Mouse (Mus musculus) bone marrow macrophage, adult 2 months (primary cell): ENCODE measurements around the gene Rgs16. TPM values are rescaled to one million over a fixed set of nuclear protein-coding genes. Genes with fewer than 3 reads are reported as not detected.
"Not testable (repeated sequence)": the region's sequence is repeated elsewhere in the genome, so short reads cannot be mapped to it uniquely, and the experiment has no call there.

ENCODE experiments used
- H3K27ac ChIP-seq: 2 replicates; pipeline ENCODE4 v1.5.1; 2012; ENCODE audit warnings: low read depth, low read length; ENCODE audit not compliant: insufficient read depth
- H3K4me1 ChIP-seq: 2 replicates; pipeline ENCODE4 v1.6.1; 2012; ENCODE audit warnings: low read length; ENCODE audit not compliant: control insufficient read depth, insufficient read depth
- H3K4me3 ChIP-seq: 2 replicates; pipeline ENCODE4 v1.5.1; 2012; ENCODE audit warnings: mild to moderate bottlenecking, low read length, moderate library complexity; ENCODE audit not compliant: insufficient read depth
- CTCF ChIP-seq: IDR thresholded peaks from 2 replicates; pipeline ENCODE4 v1.5.1; 2012; ENCODE audit warnings: low read depth, mild to moderate bottlenecking, low read length, moderate library complexity
- POLR2A ChIP-seq: IDR thresholded peaks from 2 replicates; pipeline ENCODE4 v1.6.1; 2012; ENCODE audit warnings: mild to moderate bottlenecking, low read depth, low read length, borderline replicate concordance
- polyA plus RNA-seq: library from polyadenylated mRNA; stranded (reverse); fragments of >200 nt; gene quantifications from 2 replicates; pipeline ENCODE4 v1.2.4, GENCODE M21; 2012; ENCODE audit not compliant: missing spikeins, insufficient read depth, insufficient read length

Gene Rgs16
- polyA plus RNA-seq, 1 experiment = 0.23 TPM

DNA sequence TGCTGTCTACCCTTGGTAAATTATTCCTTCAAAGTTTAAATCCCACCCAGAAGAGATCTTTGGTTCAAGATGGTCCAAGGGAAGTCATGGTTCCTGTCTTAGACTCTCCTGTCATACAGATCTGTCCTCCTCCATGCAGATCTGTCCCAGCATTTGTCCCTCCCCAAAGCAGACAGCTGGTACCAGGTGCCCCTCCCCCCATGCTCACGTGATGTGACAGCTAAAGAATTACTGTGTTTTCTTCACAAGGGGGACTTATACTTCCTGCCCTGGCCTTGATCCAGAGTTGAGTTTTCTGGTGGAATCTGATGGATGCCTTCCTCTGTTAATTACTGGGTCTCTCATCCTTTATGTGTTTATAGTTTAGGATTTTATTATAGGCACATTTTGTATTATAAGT lies 8.4 kb downstream of the Rgs16 start:
- Histone ChIP-seq H3K4me1 (peaks cover 21% of the 10 kb centered on the region), H3K27ac (peak overlapping the region; percentile 81), H3K4me3 (peak overlapping the region; percentile 58)
- no peak for TF ChIP-seq CTCF
- no peak for TF ChIP-seq POLR2A

DNA sequence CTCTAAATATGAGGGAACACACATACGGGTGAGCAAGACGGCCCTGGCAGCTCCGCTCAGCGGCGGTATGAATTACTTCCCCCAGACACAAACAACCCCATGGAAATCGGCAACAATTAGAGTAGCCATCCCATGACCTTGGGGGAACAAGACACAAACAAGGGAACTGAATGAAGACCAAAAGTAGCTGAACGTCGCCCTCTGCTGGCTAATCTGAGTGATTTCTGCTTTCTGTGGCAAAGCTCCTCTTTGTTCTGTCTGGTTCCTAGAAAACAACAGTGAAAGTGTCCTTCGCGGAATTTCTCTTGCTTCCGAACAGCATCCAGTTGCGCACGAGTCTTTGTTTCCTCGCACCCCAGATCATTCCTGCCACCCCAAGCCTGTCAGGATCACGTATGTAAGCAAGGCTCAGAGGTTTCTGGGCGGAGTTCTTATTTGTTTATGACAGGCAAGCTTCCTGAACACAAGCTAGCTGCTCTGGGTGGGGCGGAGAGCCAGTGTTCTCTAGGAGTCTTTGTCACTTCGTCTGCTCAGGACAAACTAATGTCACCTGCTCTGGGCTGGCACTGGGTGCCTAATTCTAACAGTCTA lies 9.2 kb downstream of the Rgs16 start, which contains the start of gene Rnasel:
TSS of gene Rnasel (plus strand) at position 216 of the 591 bp plus-strand sequence.
- peak within 1 kb of the TSS; percentile 81 for H3K27ac ChIP-seq
- H3K4me1 ChIP-seq = peaks cover 29% of the 10 kb centered on the region
- peak within 1 kb of the TSS; percentile 58 for H3K4me3 ChIP-seq
- TF ChIP-seq POLR2A (no peak), CTCF (peak; percentile 26)

DNA sequence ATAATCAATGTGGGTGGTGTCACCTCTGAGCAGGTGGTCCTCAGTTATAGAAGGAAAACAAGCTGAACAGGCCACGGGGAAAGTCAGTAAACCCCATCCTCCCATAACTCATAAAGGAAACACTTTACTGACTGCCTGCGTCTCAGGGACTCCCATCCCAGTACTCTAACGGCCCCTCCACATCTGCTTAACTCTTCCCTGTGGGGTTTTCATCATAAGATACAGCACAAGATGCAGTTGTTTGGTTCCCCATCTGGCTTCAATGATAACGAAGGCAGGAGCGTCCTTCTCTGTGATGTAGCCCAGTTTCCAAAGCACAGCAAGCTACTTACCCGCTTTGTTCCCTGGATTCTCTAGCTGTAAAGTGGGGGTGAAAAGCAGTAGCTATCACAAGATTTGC lies 9.9 kb downstream of the Rgs16 start:
- H3K4me3 ChIP-seq = peak overlapping the region; percentile 58
- H3K27ac ChIP-seq = no peak overlapping the region
- H3K4me1 ChIP-seq = peaks cover 35% of the 10 kb centered on the region
- no peak for TF ChIP-seq POLR2A
- no peak for TF ChIP-seq CTCF

DNA sequence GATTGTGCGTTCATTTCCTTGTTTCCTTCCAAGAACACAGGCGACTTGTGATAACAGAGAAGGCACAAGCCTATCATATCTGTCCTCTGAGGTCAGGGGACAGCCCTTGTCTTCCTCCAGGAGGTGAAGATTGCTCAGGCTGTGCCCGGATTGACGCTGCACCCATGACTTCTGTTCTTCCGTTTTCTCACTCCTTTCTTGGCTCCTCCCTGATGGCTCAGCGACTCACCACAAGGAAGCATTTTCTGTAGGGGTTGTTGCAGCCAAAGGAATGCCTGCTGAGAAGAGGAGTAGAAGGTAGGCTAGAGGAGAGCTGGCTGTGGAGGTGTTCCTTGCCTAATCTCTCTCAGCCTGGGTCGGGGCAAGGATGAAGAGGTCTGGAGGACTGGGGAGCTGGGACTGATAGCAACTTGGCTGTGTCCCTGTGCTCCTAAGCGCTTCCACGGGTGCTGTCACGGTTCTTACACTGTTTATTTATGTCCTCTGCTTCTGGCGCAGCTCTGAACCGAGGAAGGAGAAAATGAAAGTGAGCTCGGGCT lies 11.7 kb downstream of the Rgs16 start:
- H3K4me3 ChIP-seq = peak overlapping the region; percentile 85
- TF ChIP-seq CTCF = no peak
- no peak for TF ChIP-seq POLR2A
- H3K4me1 ChIP-seq = peaks cover 41% of the 10 kb centered on the region
- H3K27ac ChIP-seq = peak overlapping the region; percentile 93

DNA sequence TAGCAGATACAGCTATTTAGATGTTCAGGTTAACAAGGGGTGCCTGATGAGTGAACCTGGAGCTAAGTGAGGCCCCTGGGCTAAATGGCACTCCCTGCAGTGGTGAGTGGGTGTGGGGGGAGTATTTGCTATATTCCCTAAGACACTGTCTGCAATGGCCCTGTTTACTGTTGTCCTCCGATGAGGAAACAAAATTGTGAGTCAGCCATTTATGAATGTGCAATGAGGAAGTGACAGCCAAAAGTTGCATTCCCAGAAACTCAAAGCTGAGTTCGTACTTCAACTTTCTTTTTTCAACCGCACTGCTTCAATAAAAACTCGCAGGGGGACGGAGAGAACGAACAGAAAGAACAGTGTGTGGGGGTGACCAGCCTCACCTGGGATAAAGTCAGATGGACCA lies 12.4 kb downstream of the Rgs16 start:
- peaks cover 41% of the 10 kb centered on the region for H3K4me1 ChIP-seq
- H3K27ac ChIP-seq = peak overlapping the region; percentile 93
- no peak for TF ChIP-seq POLR2A
- no peak for TF ChIP-seq CTCF

DNA sequence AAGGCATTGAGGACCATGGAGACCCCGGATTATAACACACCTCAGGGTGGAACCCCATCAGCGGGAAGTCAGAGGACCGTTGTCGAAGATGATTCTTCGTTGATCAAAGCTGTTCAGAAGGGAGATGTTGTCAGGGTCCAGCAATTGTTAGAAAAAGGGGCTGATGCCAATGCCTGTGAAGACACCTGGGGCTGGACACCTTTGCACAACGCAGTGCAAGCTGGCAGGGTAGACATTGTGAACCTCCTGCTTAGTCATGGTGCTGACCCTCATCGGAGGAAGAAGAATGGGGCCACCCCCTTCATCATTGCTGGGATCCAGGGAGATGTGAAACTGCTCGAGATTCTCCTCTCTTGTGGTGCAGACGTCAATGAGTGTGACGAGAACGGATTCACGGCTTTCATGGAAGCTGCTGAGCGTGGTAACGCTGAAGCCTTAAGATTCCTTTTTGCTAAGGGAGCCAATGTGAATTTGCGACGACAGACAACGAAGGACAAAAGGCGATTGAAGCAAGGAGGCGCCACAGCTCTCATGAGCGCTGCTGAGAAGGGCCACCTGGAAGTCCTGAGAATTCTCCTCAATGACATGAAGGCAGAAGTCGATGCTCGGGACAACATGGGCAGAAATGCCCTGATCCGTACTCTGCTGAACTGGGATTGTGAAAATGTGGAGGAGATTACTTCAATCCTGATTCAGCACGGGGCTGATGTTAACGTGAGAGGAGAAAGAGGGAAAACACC lies 13.7 kb downstream of the Rgs16 start:
- peaks cover 33% of the 10 kb centered on the region for H3K4me1 ChIP-seq
- TF ChIP-seq CTCF (no peak), POLR2A (no peak)
- H3K4me3 ChIP-seq = 0 out of 2 replicates have a peak overlapping the region, but pooled peaks have one; percentile 5
- no peak overlapping the region for H3K27ac ChIP-seq

More for the DNA sequence above, 12.4 kb downstream of the Rgs16 start:
- peak overlapping the region; percentile 85 for H3K4me3 ChIP-seq

DNA sequence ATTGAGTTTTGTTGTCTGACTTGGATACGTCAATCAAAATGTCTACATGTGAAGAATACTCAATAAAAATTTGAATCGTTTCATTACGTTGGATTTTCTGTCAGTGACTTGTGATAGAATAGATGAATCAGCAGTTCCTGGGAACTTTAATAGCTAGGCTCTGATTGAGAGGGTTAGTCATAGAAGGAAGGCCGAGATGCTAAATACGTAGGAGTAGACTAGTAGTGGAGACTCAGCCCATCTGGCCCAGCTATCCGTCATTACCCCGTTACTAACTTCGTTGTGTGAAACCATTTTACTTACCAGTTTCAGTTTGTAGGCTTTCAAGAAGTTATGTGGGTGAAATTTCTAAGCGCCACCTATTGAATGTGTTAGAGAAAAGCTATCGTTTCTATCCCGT lies 24.0 kb downstream of the Rgs16 start:
- Histone ChIP-seq H3K27ac (no peak overlapping the region), H3K4me1 (peaks cover 22% of the 10 kb centered on the region), H3K4me3 (no peak overlapping the region)
- TF ChIP-seq POLR2A (no peak), CTCF (no peak)

DNA sequence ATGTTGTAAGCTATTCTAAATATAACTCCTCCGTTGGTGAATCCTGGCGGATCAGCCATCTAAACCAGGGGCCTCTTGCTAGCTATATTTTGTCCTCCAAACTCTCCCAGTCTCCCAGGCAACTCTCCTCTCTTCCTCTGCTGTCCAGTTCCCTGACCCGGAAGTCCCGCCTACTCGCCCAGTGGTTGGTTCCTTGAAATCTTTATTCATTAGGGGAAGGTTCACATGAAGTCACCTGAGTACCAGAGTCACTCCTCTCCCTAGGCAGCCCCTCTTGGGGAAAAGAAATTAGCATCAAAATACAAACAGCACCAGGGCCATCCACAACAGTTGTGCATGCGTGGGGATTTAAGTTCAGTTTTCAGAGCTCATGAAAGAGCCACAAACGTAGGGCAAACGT lies 26.1 kb downstream of the Rgs16 start:
- no peak overlapping the region for H3K4me3 ChIP-seq
- TF ChIP-seq POLR2A = no peak
- TF ChIP-seq CTCF = no peak
- peaks cover 22% of the 10 kb centered on the region for H3K4me1 ChIP-seq
- H3K27ac ChIP-seq = no peak overlapping the region

DNA sequence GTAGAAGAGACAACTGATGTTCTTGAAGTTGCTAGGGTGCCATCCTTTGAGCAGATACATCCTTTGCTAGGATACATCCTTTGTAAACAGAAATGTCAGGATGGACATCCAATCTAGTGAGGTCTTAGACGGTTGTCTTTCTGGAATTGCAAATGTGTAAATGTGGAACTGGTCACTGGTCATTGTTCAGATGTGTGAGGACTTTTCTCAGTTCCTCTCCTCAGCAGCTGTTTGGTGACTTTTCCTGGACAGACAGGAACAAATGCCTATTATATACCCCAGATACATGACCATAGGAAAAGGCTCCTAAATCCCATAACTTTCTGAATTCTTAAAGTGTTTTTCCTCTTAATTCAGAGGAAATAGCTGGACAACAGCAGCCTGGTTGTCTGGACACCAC lies 27.1 kb downstream of the Rgs16 start:
- Histone ChIP-seq H3K27ac (peak overlapping the region; percentile 68), H3K4me1 (peaks cover 22% of the 10 kb centered on the region), H3K4me3 (no peak overlapping the region)
- TF ChIP-seq POLR2A = no peak
- TF ChIP-seq CTCF = no peak

DNA sequence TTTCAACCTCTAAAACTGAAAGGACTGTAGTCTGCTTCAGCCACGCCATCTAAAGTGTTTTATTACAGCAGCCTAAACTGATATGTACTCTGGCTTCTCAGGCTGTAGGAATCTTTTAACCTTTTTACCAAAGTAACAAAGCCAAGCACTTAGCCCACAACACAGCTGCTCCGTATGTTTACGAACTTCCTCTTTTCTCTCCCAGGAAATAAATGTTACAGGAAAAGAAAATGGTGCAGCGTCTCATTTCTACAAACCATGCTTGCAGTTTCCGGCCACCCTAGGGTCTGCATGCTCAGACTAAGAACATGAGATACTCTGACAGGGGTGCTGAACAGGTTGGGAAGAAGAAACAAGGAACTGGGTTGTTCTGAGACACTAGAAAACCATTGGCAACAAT lies 28.3 kb downstream of the Rgs16 start:
- H3K27ac ChIP-seq = peak overlapping the region; percentile 77
- H3K4me3 ChIP-seq = no peak overlapping the region
- no peak for TF ChIP-seq POLR2A
- no peak for TF ChIP-seq CTCF
- H3K4me1 ChIP-seq = peaks cover 22% of the 10 kb centered on the region

DNA sequence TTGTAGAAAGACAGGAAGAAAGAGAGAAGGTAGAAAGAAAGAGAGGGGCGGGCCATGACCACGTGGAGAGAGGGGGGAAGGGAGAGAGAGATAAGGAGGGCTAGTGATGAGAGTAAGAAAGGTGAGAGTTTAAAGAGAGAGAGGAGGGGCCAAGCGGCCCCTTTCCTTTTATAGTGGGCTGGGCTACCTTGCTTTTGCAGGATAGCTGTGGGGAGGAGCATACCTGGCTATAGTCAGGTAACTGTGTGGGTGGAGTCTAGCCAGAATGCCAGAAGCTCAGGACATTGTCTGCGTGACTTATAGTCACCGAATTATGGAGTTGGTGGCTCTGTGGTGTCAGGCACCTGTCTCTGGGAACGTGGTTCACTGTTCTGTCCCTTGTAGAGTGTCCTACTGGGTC lies 29.4 kb downstream of the Rgs16 start:
- not testable (repeated sequence) for H3K27ac ChIP-seq, H3K4me3 ChIP-seq
- peaks cover 22% of the 10 kb centered on the region for H3K4me1 ChIP-seq
